Mouse (Mus musculus): ENCODE results near the gene Aox4. TPM values are rescaled to one million over a fixed set of nuclear protein-coding genes. Genes with fewer than 3 reads are reported as not detected.

Aox4 gene
- polyA plus RNA-seq, 1 experiment: not detected

DNA sequence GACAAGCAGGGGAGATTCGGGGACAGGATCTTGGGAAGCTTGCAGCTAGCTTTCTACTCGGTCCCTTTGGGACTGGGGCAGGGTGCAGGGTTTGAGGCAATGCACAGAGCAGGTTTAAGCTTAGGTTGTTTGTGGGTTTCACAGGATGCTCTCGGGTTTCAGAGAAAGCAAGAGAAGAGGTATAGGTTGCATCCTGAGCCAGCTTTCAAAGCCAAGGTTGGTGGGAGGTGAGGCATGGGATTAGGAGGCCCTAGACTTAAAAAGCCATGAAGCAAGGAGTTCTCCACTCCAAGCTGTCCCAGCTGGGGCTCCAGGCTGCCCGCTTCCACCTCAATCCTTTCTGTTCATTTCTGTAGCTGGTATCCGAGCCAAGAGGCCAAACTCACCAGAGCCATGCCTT lies 67.8 kb downstream of the Aox4 start, which contains the start of gene Aox2:
Gene Aox2, plus strand, starts transcription at position 301 of the 400 bp plus-strand sequence.
- no peak within 1 kb of the TSS for H3K4me3 ChIP-seq (ENCODE audit: insufficient read depth, low read depth, low read length)
- H3K4me1 ChIP-seq (ENCODE audit: control insufficient read depth, insufficient read depth, insufficient read length, low read length): no peaks in the 10 kb centered on the region
- no peak within 1 kb of the TSS for H3K27ac ChIP-seq (replicated peaks; ENCODE audit: low read depth, low read length)

DNA sequence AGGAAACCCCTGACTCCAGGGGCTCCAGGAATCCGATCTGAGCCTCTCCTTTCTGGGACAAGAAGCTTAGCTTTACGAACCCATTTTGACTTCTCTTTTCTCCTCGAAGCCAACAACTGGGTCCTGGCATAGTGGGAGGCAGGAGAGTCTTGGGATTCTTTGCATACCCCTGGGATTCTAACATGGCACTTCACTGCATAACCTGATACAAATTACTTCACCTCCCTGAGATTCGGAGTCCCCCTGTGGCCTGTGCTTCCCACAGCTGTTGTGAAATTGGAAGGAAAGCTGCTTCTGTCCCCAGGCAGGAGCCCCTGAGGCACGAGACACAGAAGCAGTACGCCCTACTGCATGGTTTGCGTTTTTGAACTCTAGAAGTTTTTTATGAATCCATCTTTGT lies 68.3 kb downstream of the Aox4 start:
- H3K27ac ChIP-seq (replicated peaks; ENCODE audit: low read depth, low read length): no peak overlapping the region
- no peak overlapping the region for H3K4me3 ChIP-seq (ENCODE audit: insufficient read depth, low read depth, low read length)
- no peaks in the 10 kb centered on the region for H3K4me1 ChIP-seq (ENCODE audit: control insufficient read depth, insufficient read depth, insufficient read length, low read length)

- Histone ChIP-seq H3K27ac (replicated peaks; ENCODE audit: low read depth, low read length) (no peak overlapping the region), H3K4me3 (ENCODE audit: insufficient read depth, low read depth, low read length) (no peak overlapping the region), H3K4me1 (ENCODE audit: control insufficient read depth, insufficient read depth, insufficient read length, low read length) (no peaks in the 10 kb centered on the region)
Measured at GRCm38 (mm10) chr1:58280381-58280780, 70.2 kb downstream of the Aox4 start.

DNA sequence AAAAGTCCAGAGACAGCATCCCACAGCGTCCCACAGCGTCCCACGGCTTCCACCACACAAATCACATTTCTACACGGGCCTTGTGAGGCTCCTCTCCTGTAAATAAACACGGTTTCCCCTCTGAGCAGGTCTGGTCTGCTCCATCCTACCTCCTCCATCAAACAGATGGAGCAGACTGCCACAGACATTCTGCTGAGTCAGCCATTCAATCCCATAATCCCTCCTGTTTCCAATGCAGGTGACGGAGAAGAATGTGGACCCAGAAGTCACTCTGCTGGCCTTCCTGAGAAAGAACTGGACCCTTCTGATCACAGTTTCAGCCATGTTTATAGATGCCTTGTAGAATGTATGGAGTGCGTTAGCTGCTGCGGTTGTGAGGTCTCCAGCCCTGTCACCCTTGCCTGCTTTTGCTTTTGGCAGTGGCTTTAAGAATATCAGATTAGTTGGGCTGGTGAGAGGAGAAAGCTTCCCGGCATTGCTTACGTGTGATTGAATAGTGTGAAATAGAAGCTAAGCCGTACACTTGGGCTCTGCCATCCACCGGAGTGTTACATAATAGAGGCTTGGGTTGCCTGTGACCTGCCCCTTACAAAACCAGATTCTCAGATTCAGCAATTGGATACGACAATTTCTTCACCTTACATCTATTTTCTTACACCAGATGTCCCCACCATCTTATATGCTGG lies 70.9 kb downstream of the Aox4 start:
- Histone ChIP-seq H3K27ac (replicated peaks; ENCODE audit: low read depth, low read length) (no peak overlapping the region), H3K4me3 (ENCODE audit: insufficient read depth, low read depth, low read length) (no peak overlapping the region), H3K4me1 (ENCODE audit: control insufficient read depth, insufficient read depth, insufficient read length, low read length) (no peaks in the 10 kb centered on the region)

- no peak overlapping the region for H3K4me3 ChIP-seq (ENCODE audit: insufficient read depth, low read depth, low read length)
- H3K27ac ChIP-seq (replicated peaks; ENCODE audit: low read depth, low read length): no peak overlapping the region
- no peaks in the 10 kb centered on the region for H3K4me1 ChIP-seq (ENCODE audit: control insufficient read depth, insufficient read depth, insufficient read length, low read length)
Measured at GRCm38 (mm10) chr1:58281625-58281988, 71.4 kb downstream of the Aox4 start.

DNA sequence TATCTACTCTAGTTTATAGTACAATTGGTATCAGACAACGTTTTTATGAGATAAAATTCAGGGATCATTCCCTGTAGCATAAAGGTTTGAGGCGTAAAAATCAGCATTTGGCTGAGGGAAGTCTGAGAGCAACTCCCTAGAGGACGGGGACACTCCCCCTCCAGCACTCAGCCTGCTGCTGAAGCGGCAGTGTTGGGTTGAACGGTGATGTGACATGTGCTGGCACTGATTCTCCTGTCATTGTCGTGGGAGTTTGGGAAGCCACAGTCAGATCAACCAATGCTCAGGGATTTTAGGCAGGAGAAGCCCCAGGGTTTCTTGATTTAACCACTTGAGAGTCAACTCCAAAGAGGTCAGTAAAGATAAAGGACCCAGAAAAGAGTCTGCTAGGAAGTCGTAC lies 74.3 kb downstream of the Aox4 start:
- Histone ChIP-seq H3K4me1 (ENCODE audit: control insufficient read depth, insufficient read depth, insufficient read length, low read length) (no peaks in the 10 kb centered on the region), H3K4me3 (ENCODE audit: insufficient read depth, low read depth, low read length) (no peak overlapping the region), H3K27ac (replicated peaks; ENCODE audit: low read depth, low read length) (no peak overlapping the region)

GRCm38 (mm10) chr1:58288091-58288490 lies 77.9 kb downstream of the Aox4 start:
- no peak overlapping the region for H3K4me3 ChIP-seq (ENCODE audit: insufficient read depth, low read depth, low read length)
- H3K4me1 ChIP-seq (ENCODE audit: control insufficient read depth, insufficient read depth, insufficient read length, low read length): no peaks in the 10 kb centered on the region
- no peak overlapping the region for H3K27ac ChIP-seq (replicated peaks; ENCODE audit: low read depth, low read length)

GRCm38 (mm10) chr1:58289863-58290469 lies 79.8 kb downstream of the Aox4 start:
- Histone ChIP-seq H3K27ac (replicated peaks; ENCODE audit: low read depth, low read length) (no peak overlapping the region), H3K4me3 (ENCODE audit: insufficient read depth, low read depth, low read length) (no peak overlapping the region), H3K4me1 (ENCODE audit: control insufficient read depth, insufficient read depth, insufficient read length, low read length) (no peaks in the 10 kb centered on the region)

DNA sequence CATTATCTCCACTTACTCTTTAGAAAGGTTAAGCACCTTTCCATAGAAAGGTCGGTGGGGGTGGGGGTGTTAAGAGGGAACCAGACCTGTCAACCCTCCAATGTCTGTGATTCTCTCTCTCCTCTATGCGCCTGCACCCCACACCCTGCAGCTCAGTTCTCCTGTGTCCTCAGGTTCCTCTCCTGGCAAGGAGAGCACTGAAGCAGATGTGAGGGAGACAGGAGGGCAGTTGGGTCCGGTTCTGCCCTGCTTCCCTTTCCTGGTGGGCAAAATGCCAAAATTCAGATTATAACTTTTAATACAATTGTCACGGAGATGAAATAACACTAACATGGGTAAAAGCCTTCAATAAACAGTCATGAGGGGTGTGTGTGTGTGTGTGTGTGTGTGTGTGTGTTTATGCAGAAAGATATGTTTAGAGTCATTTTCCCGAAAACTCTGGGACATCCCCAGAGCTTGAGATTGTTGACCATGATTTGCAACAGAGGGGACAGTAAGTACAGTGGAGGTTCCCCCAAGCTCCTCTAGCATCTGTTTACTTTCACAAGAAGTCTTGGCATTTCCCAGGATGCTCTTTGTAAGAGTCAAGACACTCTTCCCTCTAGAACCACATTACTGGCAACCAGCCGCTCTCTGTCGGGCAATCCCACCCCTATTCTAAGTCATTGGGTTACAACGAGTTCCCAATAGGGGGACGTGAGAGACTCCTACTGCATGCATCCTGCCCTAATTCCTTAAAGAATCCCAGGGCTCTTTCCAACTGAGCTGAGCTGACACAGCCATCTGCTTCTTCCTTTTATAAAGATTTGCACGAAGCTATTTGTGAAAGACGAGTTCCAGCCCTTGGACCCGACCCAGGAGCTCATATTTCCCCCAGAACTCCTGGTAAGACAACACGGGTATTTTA lies 81.5 kb downstream of the Aox4 start:
- Histone ChIP-seq H3K4me1 (ENCODE audit: control insufficient read depth, insufficient read depth, insufficient read length, low read length) (no peaks in the 10 kb centered on the region), H3K27ac (replicated peaks; ENCODE audit: low read depth, low read length) (no peak overlapping the region), H3K4me3 (ENCODE audit: insufficient read depth, low read depth, low read length) (no peak overlapping the region)

DNA sequence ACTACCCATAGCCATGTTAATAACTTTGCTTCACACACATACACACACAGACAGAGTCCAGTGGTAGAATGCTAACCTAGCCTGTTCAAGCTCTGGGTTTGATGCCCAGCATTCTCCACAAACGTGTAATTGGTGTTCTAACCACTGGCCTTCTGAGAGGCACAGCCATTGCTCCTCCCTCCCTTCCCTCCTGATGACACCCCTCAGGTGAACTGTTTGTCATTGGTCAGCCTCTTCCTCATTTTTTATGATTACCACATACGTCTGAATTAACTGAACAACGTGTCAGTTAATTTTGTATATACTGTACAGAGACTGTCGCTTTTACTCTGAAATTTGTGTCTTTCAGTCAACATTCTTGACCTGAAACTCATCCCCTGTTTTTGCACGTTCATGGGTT lies 84.5 kb downstream of the Aox4 start:
- Histone ChIP-seq H3K4me3 (ENCODE audit: insufficient read depth, low read depth, low read length) (no peak overlapping the region), H3K27ac (replicated peaks; ENCODE audit: low read depth, low read length) (no peak overlapping the region), H3K4me1 (ENCODE audit: control insufficient read depth, insufficient read depth, insufficient read length, low read length) (no peaks in the 10 kb centered on the region)

- Histone ChIP-seq H3K4me1 (ENCODE audit: control insufficient read depth, insufficient read depth, insufficient read length, low read length) (no peaks in the 10 kb centered on the region), H3K27ac (replicated peaks; ENCODE audit: low read depth, low read length) (no peak overlapping the region), H3K4me3 (ENCODE audit: insufficient read depth, low read depth, low read length) (no peak overlapping the region)
Measured at GRCm38 (mm10) chr1:58296278-58296677, 86.1 kb downstream of the Aox4 start.

GRCm38 (mm10) chr1:58296821-58297220 lies 86.6 kb downstream of the Aox4 start:
- Histone ChIP-seq H3K27ac (replicated peaks; ENCODE audit: low read depth, low read length) (no peak overlapping the region), H3K4me3 (ENCODE audit: insufficient read depth, low read depth, low read length) (no peak overlapping the region), H3K4me1 (ENCODE audit: control insufficient read depth, insufficient read depth, insufficient read length, low read length) (no peaks in the 10 kb centered on the region)

- H3K4me3 ChIP-seq (ENCODE audit: insufficient read depth, low read depth, low read length): no peak overlapping the region
- no peak overlapping the region for H3K27ac ChIP-seq (replicated peaks; ENCODE audit: low read depth, low read length)
- no peaks in the 10 kb centered on the region; the same call in 1 of the 2 replicates for H3K4me1 ChIP-seq (ENCODE audit: control insufficient read depth, insufficient read depth, insufficient read length, low read length)
Measured at GRCm38 (mm10) chr1:58298347-58298746, 88.2 kb downstream of the Aox4 start.

DNA sequence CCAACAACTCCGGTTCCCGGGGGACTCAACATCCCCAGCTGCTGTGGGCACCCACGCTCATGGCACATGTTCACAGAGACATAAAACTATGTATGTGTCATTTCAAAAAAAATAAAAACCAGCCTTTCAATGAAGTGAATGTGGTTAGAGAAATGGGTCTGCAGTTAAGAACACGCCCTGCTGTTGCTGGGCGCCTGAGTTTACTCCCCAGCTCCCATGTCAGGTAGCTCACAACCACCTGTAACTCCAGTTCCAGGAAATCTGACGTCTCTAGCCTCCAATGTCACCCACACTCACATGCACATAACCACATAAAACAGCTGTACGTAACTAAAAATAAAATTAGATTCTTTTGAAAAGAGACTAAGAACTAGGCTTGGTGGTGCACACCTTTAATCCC lies 90.9 kb downstream of the Aox4 start:
- no peak overlapping the region for H3K27ac ChIP-seq (replicated peaks; ENCODE audit: low read depth, low read length)
- no peaks in the 10 kb centered on the region; the same call in 1 of the 2 replicates for H3K4me1 ChIP-seq (ENCODE audit: control insufficient read depth, insufficient read depth, insufficient read length, low read length)
- H3K4me3 ChIP-seq (ENCODE audit: insufficient read depth, low read depth, low read length): no peak overlapping the region

GRCm38 (mm10) chr1:58302015-58302414 lies 91.8 kb downstream of the Aox4 start:
- Histone ChIP-seq H3K4me3 (ENCODE audit: insufficient read depth, low read depth, low read length) (no peak overlapping the region), H3K27ac (replicated peaks; ENCODE audit: low read depth, low read length) (no peak overlapping the region), H3K4me1 (ENCODE audit: control insufficient read depth, insufficient read depth, insufficient read length, low read length) (no peaks in the 10 kb centered on the region; the same call in 1 of the 2 replicates)

Measured in brown adipose tissue, adult 24 weeks (tissue).